Mouse (Mus musculus): Measurements from ENCODE around the gene Pde4b.

DNA sequence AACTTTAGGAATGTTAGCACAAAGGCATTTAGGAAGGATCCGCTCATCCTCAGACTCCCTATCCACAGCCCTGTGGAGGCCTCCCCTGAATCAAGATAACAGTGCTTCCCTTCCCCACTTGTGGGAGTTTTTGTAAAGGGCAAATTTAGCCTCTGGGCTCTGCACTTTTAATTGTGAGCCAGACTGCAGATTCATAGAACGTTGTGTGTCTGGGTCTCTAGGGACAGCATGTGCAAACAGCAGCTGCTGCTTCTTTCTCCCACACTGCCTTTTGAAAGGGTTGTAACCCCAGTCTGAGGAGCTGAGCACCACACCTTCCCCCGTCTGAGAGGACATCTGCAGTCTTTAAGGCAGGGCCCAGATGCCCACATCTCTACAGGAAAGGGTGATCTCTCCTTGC is 544.3 kb downstream of the Pde4b start:
- TF ChIP-seq POLR2A (IDR thresholded peaks at IDR 0.05; ENCODE audit: control insufficient read depth, low read depth, low read length), result no peak
- no peak for TF ChIP-seq CTCF (IDR thresholded peaks at IDR 0.05; ENCODE audit: control insufficient read depth, insufficient read depth, insufficient replicate concordance, low read depth, low read length)

All from testis, adult 2 months (tissue).